Mouse (Mus musculus): ENCODE data around the gene Spred2. TPM values are rescaled to one million over a fixed set of nuclear protein-coding genes. Genes with fewer than 3 reads are reported as not detected.

Gene Spred2
- polyA plus RNA-seq, 1 experiment from 2014 or later, result 4.1 TPM

DNA sequence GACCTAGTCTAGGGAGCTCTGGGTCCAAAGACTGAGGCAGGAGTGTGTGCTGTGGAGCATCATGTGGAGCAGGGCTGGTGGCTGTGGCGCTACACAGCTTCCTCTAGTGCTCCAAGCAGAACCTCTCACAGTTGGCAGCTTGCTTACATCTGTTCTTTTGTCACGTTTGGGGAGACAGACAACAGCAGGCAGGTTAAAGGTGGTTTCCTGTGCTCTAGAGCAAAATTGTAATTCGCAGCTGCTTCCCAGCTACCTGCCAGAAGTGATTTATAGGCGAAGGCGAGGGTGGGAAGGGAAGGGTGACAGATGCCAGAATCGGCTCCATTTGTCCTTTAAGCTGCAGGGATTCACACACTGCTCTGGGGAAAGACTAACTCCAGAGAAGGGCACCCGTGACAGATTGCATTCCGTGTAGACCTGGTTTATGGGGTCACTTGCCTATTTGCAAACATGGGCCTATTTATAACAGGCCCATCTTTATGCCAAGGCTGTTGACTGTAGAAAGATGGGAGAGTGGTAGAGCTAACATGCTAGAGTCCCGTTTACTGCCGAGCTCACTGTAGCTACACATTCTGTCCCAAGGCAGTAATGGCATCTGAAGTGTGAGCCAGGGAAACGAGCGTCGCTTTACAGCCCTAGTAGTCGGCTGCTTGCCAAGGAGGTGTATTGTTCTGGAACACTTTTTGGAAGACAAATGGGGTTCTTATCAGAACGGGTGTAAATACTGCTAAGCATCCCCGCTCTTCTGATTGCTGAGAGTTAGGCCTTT is 87.2 kb downstream of the Spred2 start:
- no peak overlapping the region for H3K4me3 ChIP-seq (ENCODE audit: control insufficient read depth in 1 of 2, insufficient read depth in 1 of 2, low read depth in 1 of 2, low read length in 2 of 2)
- H3K9me3 ChIP-seq (ENCODE audit: control insufficient read depth, low read length), result no peaks in the 10 kb centered on the region
- H3K4me2 ChIP-seq (ENCODE audit: low read length), result no peak overlapping the region
- 0 out of 4 replicates have a peak overlapping the region, but pooled peaks of 1 of the 2 experiments have one; percentile 7 for H3K27ac ChIP-seq (replicated peaks in 1 of 2; ENCODE audit: control insufficient read depth in 1 of 2, insufficient read depth in 1 of 2, low read depth in 2 of 2, low read length in 2 of 2)
- peaks cover 52% of the 10 kb centered on the region for H3K36me3 ChIP-seq (ENCODE audit: control insufficient read depth, insufficient read depth, low read length)
- H3K4me1 ChIP-seq (ENCODE audit: control insufficient read depth in 2 of 2, insufficient read depth in 2 of 2, low read length in 2 of 2), result peaks cover 4 to 6% of the 10 kb centered on the region in 2 experiments; a peak in 2 of 4 replicates
- 60% methylated on average over 16 of the region's 16 CpGs for WGBS
- H3K27me3 ChIP-seq (ENCODE audit: control insufficient read depth, insufficient read depth, low read length), result no peaks in the 10 kb centered on the region
- no peak for ATAC-seq (ENCODE audit: insufficient number of reproducible peaks, insufficient read depth, low FRiP score, low read depth)
- H3K9ac ChIP-seq (ENCODE audit: low read length), result no peak overlapping the region

- no peak overlapping the region for H3K9ac ChIP-seq (ENCODE audit: low read length)
- ATAC-seq (ENCODE audit: insufficient number of reproducible peaks, insufficient read depth, low FRiP score, low read depth), result no peak
- peaks cover 50% of the 10 kb centered on the region for H3K36me3 ChIP-seq (ENCODE audit: control insufficient read depth, insufficient read depth, low read length)
- 0 out of 2 replicates have a peak, but pooled peaks cover 4% of the 10 kb centered on the region for H3K9me3 ChIP-seq (ENCODE audit: control insufficient read depth, low read length)
- H3K4me1 ChIP-seq (ENCODE audit: control insufficient read depth in 2 of 2, insufficient read depth in 2 of 2, low read length in 2 of 2), result peaks cover 2 to 6% of the 10 kb centered on the region in 2 experiments; a peak in 2 of 4 replicates
- no peak overlapping the region for H3K4me3 ChIP-seq (ENCODE audit: control insufficient read depth in 1 of 2, insufficient read depth in 1 of 2, low read depth in 1 of 2, low read length in 2 of 2)
- H3K4me2 ChIP-seq (ENCODE audit: low read length), result no peak overlapping the region
- no peaks in the 10 kb centered on the region for H3K27me3 ChIP-seq (ENCODE audit: control insufficient read depth, insufficient read depth, low read length)
- WGBS, result 92% methylated on average over 3 of the region's 3 CpGs
- H3K27ac ChIP-seq (replicated peaks in 1 of 2; ENCODE audit: control insufficient read depth in 1 of 2, insufficient read depth in 1 of 2, low read depth in 2 of 2, low read length in 2 of 2), result no peak overlapping the region
Measured at GRCm38 (mm10) chr11:20013366-20013765, 89.2 kb downstream of the Spred2 start.

GRCm38 (mm10) chr11:20017937-20018336 is 93.8 kb downstream of the Spred2 start:
- ATAC-seq (ENCODE audit: insufficient number of reproducible peaks, insufficient read depth, low FRiP score, low read depth), result no peak
- Histone ChIP-seq H3K27ac (replicated peaks in 1 of 2; ENCODE audit: control insufficient read depth in 1 of 2, insufficient read depth in 1 of 2, low read depth in 2 of 2, low read length in 2 of 2) (no peak overlapping the region), H3K36me3 (ENCODE audit: control insufficient read depth, insufficient read depth, low read length) (peaks cover 61% of the 10 kb centered on the region), H3K4me1 (ENCODE audit: control insufficient read depth in 2 of 2, insufficient read depth in 2 of 2, low read length in 2 of 2) (no peaks in the 10 kb centered on the region), H3K9me3 (ENCODE audit: control insufficient read depth, low read length) (peaks cover 31% of the 10 kb centered on the region), H3K4me3 (ENCODE audit: control insufficient read depth in 1 of 2, insufficient read depth in 1 of 2, low read depth in 1 of 2, low read length in 2 of 2) (no peak overlapping the region), H3K4me2 (ENCODE audit: low read length) (no peak overlapping the region), H3K9ac (ENCODE audit: low read length) (no peak overlapping the region), H3K27me3 (ENCODE audit: control insufficient read depth, insufficient read depth, low read length) (no peaks in the 10 kb centered on the region)
- WGBS, result 99% methylated on average over 13 of the region's 13 CpGs

DNA sequence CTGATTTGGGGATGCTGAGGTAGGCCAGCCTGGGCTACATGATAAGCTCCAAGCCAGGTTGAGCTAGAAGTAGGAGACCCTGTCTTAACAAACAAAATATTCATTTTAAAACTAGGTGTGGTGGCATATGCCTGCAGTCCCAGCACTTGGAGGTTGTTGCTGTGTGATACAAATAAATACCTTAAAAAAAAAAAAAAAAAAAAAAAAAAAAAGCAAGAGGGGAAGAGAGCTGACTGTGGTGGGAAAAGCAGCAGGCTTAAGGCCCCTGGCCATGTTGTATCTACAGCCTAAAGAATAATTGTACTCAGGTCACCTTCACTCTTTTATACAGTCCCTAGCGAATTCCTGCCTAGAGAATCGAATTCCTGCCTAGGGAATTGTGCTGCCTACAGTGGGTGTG is 94.7 kb downstream of the Spred2 start:
- ATAC-seq (ENCODE audit: insufficient number of reproducible peaks, insufficient read depth, low FRiP score, low read depth), result no peak
- no peak overlapping the region for H3K4me2 ChIP-seq (ENCODE audit: low read length)
- peaks cover 61% of the 10 kb centered on the region for H3K36me3 ChIP-seq (ENCODE audit: control insufficient read depth, insufficient read depth, low read length)
- 95% methylated on average over 2 of the region's 2 CpGs for WGBS
- no peak overlapping the region for H3K4me3 ChIP-seq (ENCODE audit: control insufficient read depth in 1 of 2, insufficient read depth in 1 of 2, low read depth in 1 of 2, low read length in 2 of 2)
- no peak overlapping the region for H3K27ac ChIP-seq (replicated peaks in 1 of 2; ENCODE audit: control insufficient read depth in 1 of 2, insufficient read depth in 1 of 2, low read depth in 2 of 2, low read length in 2 of 2)
- no peak overlapping the region for H3K9ac ChIP-seq (ENCODE audit: low read length)
- peaks cover 31% of the 10 kb centered on the region for H3K9me3 ChIP-seq (ENCODE audit: control insufficient read depth, low read length)
- no peaks in the 10 kb centered on the region for H3K27me3 ChIP-seq (ENCODE audit: control insufficient read depth, insufficient read depth, low read length)
- no peaks in the 10 kb centered on the region for H3K4me1 ChIP-seq (ENCODE audit: control insufficient read depth in 2 of 2, insufficient read depth in 2 of 2, low read length in 2 of 2)

GRCm38 (mm10) chr11:20020720-20021119 is 96.5 kb downstream of the Spred2 start:
- no peaks in the 10 kb centered on the region for H3K4me1 ChIP-seq (ENCODE audit: control insufficient read depth in 2 of 2, insufficient read depth in 2 of 2, low read length in 2 of 2)
- ATAC-seq (ENCODE audit: insufficient number of reproducible peaks, insufficient read depth, low FRiP score, low read depth), result no peak
- WGBS, result 96% methylated on average over 35 of the region's 35 CpGs
- H3K27me3 ChIP-seq (ENCODE audit: control insufficient read depth, insufficient read depth, low read length), result no peaks in the 10 kb centered on the region
- no peak overlapping the region for H3K27ac ChIP-seq (replicated peaks in 1 of 2; ENCODE audit: control insufficient read depth in 1 of 2, insufficient read depth in 1 of 2, low read depth in 2 of 2, low read length in 2 of 2)
- H3K9ac ChIP-seq (ENCODE audit: low read length), result no peak overlapping the region
- peaks cover 31% of the 10 kb centered on the region for H3K9me3 ChIP-seq (ENCODE audit: control insufficient read depth, low read length)
- peaks cover 68% of the 10 kb centered on the region for H3K36me3 ChIP-seq (ENCODE audit: control insufficient read depth, insufficient read depth, low read length)
- no peak overlapping the region for H3K4me2 ChIP-seq (ENCODE audit: low read length)
- no peak overlapping the region for H3K4me3 ChIP-seq (ENCODE audit: control insufficient read depth in 1 of 2, insufficient read depth in 1 of 2, low read depth in 1 of 2, low read length in 2 of 2)

- Histone ChIP-seq H3K9me3 (ENCODE audit: control insufficient read depth, low read length) (peaks cover 27% of the 10 kb centered on the region), H3K27me3 (ENCODE audit: control insufficient read depth, insufficient read depth, low read length) (no peaks in the 10 kb centered on the region), H3K27ac (replicated peaks in 1 of 2; ENCODE audit: control insufficient read depth in 1 of 2, insufficient read depth in 1 of 2, low read depth in 2 of 2, low read length in 2 of 2) (no peak overlapping the region), H3K4me3 (ENCODE audit: control insufficient read depth in 1 of 2, insufficient read depth in 1 of 2, low read depth in 1 of 2, low read length in 2 of 2) (no peak overlapping the region), H3K4me2 (ENCODE audit: low read length) (no peak overlapping the region), H3K9ac (ENCODE audit: low read length) (no peak overlapping the region), H3K36me3 (ENCODE audit: control insufficient read depth, insufficient read depth, low read length) (peaks cover 64% of the 10 kb centered on the region), H3K4me1 (ENCODE audit: control insufficient read depth in 2 of 2, insufficient read depth in 2 of 2, low read length in 2 of 2) (no peaks in the 10 kb centered on the region)
- 85% methylated on average over 2 of the region's 2 CpGs for WGBS
- no peak for ATAC-seq (ENCODE audit: insufficient number of reproducible peaks, insufficient read depth, low FRiP score, low read depth)
Measured at GRCm38 (mm10) chr11:20022462-20022861, 98.3 kb downstream of the Spred2 start.

GRCm38 (mm10) chr11:20022911-20023482 is 98.8 kb downstream of the Spred2 start:
- no peaks in the 10 kb centered on the region for H3K4me1 ChIP-seq (ENCODE audit: control insufficient read depth in 2 of 2, insufficient read depth in 2 of 2, low read length in 2 of 2)
- no peak overlapping the region for H3K27ac ChIP-seq (replicated peaks in 1 of 2; ENCODE audit: control insufficient read depth in 1 of 2, insufficient read depth in 1 of 2, low read depth in 2 of 2, low read length in 2 of 2)
- no peak overlapping the region for H3K4me3 ChIP-seq (ENCODE audit: control insufficient read depth in 1 of 2, insufficient read depth in 1 of 2, low read depth in 1 of 2, low read length in 2 of 2)
- ATAC-seq (ENCODE audit: insufficient number of reproducible peaks, insufficient read depth, low FRiP score, low read depth), result no peak
- H3K36me3 ChIP-seq (ENCODE audit: control insufficient read depth, insufficient read depth, low read length), result peaks cover 60% of the 10 kb centered on the region
- H3K27me3 ChIP-seq (ENCODE audit: control insufficient read depth, insufficient read depth, low read length), result no peaks in the 10 kb centered on the region
- WGBS, result 82% methylated on average over 14 of the region's 14 CpGs
- H3K9ac ChIP-seq (ENCODE audit: low read length), result no peak overlapping the region
- no peak overlapping the region for H3K4me2 ChIP-seq (ENCODE audit: low read length)
- H3K9me3 ChIP-seq (ENCODE audit: control insufficient read depth, low read length), result peaks cover 27% of the 10 kb centered on the region

Measured in heart, embryonic 14.5 days (tissue).